Mouse (Mus musculus) midbrain, embryonic 16.5 days (tissue): Measurements from ENCODE around the gene Smarcb1. TPM values are rescaled to one million over a fixed set of nuclear protein-coding genes. Genes with fewer than 3 reads are reported as not detected.

Source experiments
- ATAC-seq: fragments of 200-750 bp; cut with Nextera tagmentation; 2 replicates; pipeline ENCODE4 v1.8.0; 2017; ENCODE audit warnings: moderate TSS enrichment
- H3K27ac ChIP-seq: fragments of 300-500 bp; sonication (generic); 2 replicates; pipeline ENCODE4 v1.5.1; 2014; ENCODE audit warnings: mild to moderate bottlenecking, low read length, mixed read lengths
- H3K27me3 ChIP-seq: fragments of 300-500 bp; sonication (generic); 2 replicates; pipeline ENCODE4 v1.6.1; 2014; ENCODE audit warnings: low read depth, low read length, mixed read lengths; ENCODE audit not compliant: control insufficient read depth, insufficient read depth
- H3K36me3 ChIP-seq: fragments of 300-500 bp; sonication (generic); 2 replicates; pipeline ENCODE4 v1.6.1; 2014; ENCODE audit warnings: mild to moderate bottlenecking, low read length, moderate library complexity, mixed read lengths; ENCODE audit not compliant: control insufficient read depth, insufficient read depth
- H3K4me1 ChIP-seq: fragments of 300-500 bp; sonication (generic); 2 replicates; pipeline ENCODE4 v1.6.1; 2014; ENCODE audit warnings: mild to moderate bottlenecking, low read length, mixed read lengths; ENCODE audit not compliant: control insufficient read depth, insufficient read depth
- H3K4me2 ChIP-seq: fragments of 300-500 bp; sonication (generic); 2 replicates; pipeline ENCODE4 v1.6.1; 2014; ENCODE audit warnings: mild to moderate bottlenecking, low read length, mixed read lengths
- H3K4me3 ChIP-seq: fragments of 300-500 bp; sonication (generic); 2 replicates; pipeline ENCODE4 v1.5.1; 2014; ENCODE audit warnings: low read depth, mild to moderate bottlenecking, low read length, moderate library complexity, mixed read lengths
- H3K9ac ChIP-seq: fragments of 300-500 bp; sonication (generic); 2 replicates; pipeline ENCODE4 v1.6.1; 2014; ENCODE audit warnings: low read depth, low read length, mixed read lengths
- H3K9me3 ChIP-seq: fragments of 300-500 bp; sonication (generic); replicated peaks from 2 replicates; pipeline ENCODE4 v1.6.1; 2014; ENCODE audit warnings: mild to moderate bottlenecking, low read length, mixed read lengths; ENCODE audit not compliant: control insufficient read depth, poor library complexity, severe bottlenecking
- WGBS: fragments of 180-500 bp; shearing (Covaris S2); extraction: QIAGEN DNeasy Blood & Tissue Kit; methylation state at CpG from one replicate; pipeline ENCODE4 v1.1.7; 2014; 5-methylcytosine and 5-hydroxymethylcytosine counted together
- polyA plus RNA-seq: library from polyadenylated mRNA; unstranded; fragments of >200 nt; fragmentation: Nextera tagmentation; extraction: Ambion mirVana; gene quantifications from 2 replicates; pipeline ENCODE4 v1.2.1, GENCODE M21; 2015

The Smarcb1 gene
- polyA plus RNA-seq, 1 experiment from 2014 or later = 262 TPM

GRCm38 (mm10) chr10:75935680-75936541 lies 14.5 kb upstream of the Smarcb1 start, which contains the start of gene Mmp11:
Mmp11 (minus strand) TSS chr10:75936496.
- WGBS = under 1% methylated on average over 47 of the region's 51 CpGs
- peak; percentile 73 for ATAC-seq
- H3K27ac ChIP-seq = peak within 1 kb of the TSS; percentile 62; the same call in 1 of the 2 replicates
- H3K9me3 ChIP-seq = no peaks in the 10 kb centered on the region
- peak within 1 kb of the TSS; percentile 73 for H3K9ac ChIP-seq
- H3K4me2 ChIP-seq = peak within 1 kb of the TSS; percentile 91
- H3K4me3 ChIP-seq = peak within 1 kb of the TSS; percentile 60
- H3K4me1 ChIP-seq = peaks cover 26% of the 10 kb centered on the region
- peaks cover 3% of the 10 kb centered on the region for H3K27me3 ChIP-seq
- no peaks in the 10 kb centered on the region for H3K36me3 ChIP-seq

- no peak overlapping the region; the same call in 1 of the 2 replicates for H3K9ac ChIP-seq
- H3K4me1 ChIP-seq = peaks cover 31% of the 10 kb centered on the region
- H3K27ac ChIP-seq = no peak overlapping the region
- peak overlapping the region; percentile 60 for H3K4me3 ChIP-seq
- peaks cover 6% of the 10 kb centered on the region for H3K27me3 ChIP-seq
- H3K4me2 ChIP-seq = peak overlapping the region; percentile 91
- ATAC-seq = no peak
- no peaks in the 10 kb centered on the region for H3K36me3 ChIP-seq
- no peaks in the 10 kb centered on the region for H3K9me3 ChIP-seq
- WGBS = 75% methylated on average over 1 of the region's 1 CpGs
Measured at GRCm38 (mm10) chr10:75934991-75935390, 13.6 kb upstream of the Smarcb1 start.

GRCm38 (mm10) chr10:75932891-75933290 lies 11.5 kb upstream of the Smarcb1 start, which contains the start of gene Chchd10:
Chchd10 (plus strand) TSS chr10:75933130.
- no peak for ATAC-seq
- Histone ChIP-seq H3K27me3 (peaks cover 6% of the 10 kb centered on the region), H3K27ac (no peak within 1 kb of the TSS), H3K4me2 (peak within 1 kb of the TSS; percentile 85), H3K36me3 (0 out of 2 replicates have a peak, but pooled peaks cover 1% of the 10 kb centered on the region), H3K4me3 (peak within 1 kb of the TSS; percentile 43), H3K9ac (peak within 1 kb of the TSS; percentile 70), H3K9me3 (no peaks in the 10 kb centered on the region), H3K4me1 (peaks cover 31% of the 10 kb centered on the region)
- WGBS = 26% methylated on average over 6 of the region's 6 CpGs

- ATAC-seq = peak; percentile 12; the same call in 1 of the 2 replicates
- H3K9ac ChIP-seq = peak overlapping the region; percentile 70
- peaks cover 5% of the 10 kb centered on the region for H3K27me3 ChIP-seq
- H3K9me3 ChIP-seq = no peaks in the 10 kb centered on the region
- peak overlapping the region; percentile 43 for H3K4me3 ChIP-seq
- WGBS = under 1% methylated on average over 35 of the region's 44 CpGs
- peaks cover 30% of the 10 kb centered on the region for H3K4me1 ChIP-seq
- peak overlapping the region; percentile 85 for H3K4me2 ChIP-seq
- H3K27ac ChIP-seq = no peak overlapping the region
- H3K36me3 ChIP-seq = 0 out of 2 replicates have a peak, but pooled peaks cover 2% of the 10 kb centered on the region
Measured at GRCm38 (mm10) chr10:75932081-75932678, 10.8 kb upstream of the Smarcb1 start.

GRCm38 (mm10) chr10:75931311-75931710 lies 9.9 kb upstream of the Smarcb1 start:
- Histone ChIP-seq H3K9me3 (no peaks in the 10 kb centered on the region), H3K27me3 (peaks cover 3% of the 10 kb centered on the region; the same call in 1 of the 2 replicates), H3K27ac (no peak overlapping the region), H3K36me3 (0 out of 2 replicates have a peak, but pooled peaks cover 2% of the 10 kb centered on the region), H3K9ac (peak overlapping the region; percentile 42; the same call in 1 of the 2 replicates), H3K4me1 (peaks cover 30% of the 10 kb centered on the region), H3K4me3 (peak overlapping the region; percentile 43), H3K4me2 (peak overlapping the region; percentile 85)
- 19% methylated on average over 7 of the region's 7 CpGs for WGBS
- ATAC-seq = no peak

- no peak overlapping the region for H3K9ac ChIP-seq
- no peak for ATAC-seq
- H3K36me3 ChIP-seq = 0 out of 2 replicates have a peak, but pooled peaks cover 2% of the 10 kb centered on the region
- no peaks in the 10 kb centered on the region for H3K9me3 ChIP-seq
- H3K4me1 ChIP-seq = peaks cover 23% of the 10 kb centered on the region
- peaks cover 3% of the 10 kb centered on the region; the same call in 1 of the 2 replicates for H3K27me3 ChIP-seq
- WGBS = 11% methylated on average over 6 of the region's 6 CpGs
- no peak overlapping the region for H3K27ac ChIP-seq
- no peak overlapping the region for H3K4me2 ChIP-seq
- no peak overlapping the region for H3K4me3 ChIP-seq
Measured at GRCm38 (mm10) chr10:75930304-75930703, 8.9 kb upstream of the Smarcb1 start.

GRCm38 (mm10) chr10:75926396-75926795 lies 5.0 kb upstream of the Smarcb1 start:
- 82% methylated on average over 13 of the region's 13 CpGs for whole genome bisulfite sequencing

GRCm38 (mm10) chr10:75924324-75924723 lies 2.9 kb upstream of the Smarcb1 start:
- H3K4me3 ChIP-seq = no peak overlapping the region
- 66% methylated on average over 2 of the region's 2 CpGs for WGBS
- no peaks in the 10 kb centered on the region for H3K27me3 ChIP-seq
- H3K4me1 ChIP-seq = peaks cover 23% of the 10 kb centered on the region
- no peak overlapping the region for H3K4me2 ChIP-seq
- 0 out of 2 replicates have a peak, but pooled peaks cover 2% of the 10 kb centered on the region for H3K36me3 ChIP-seq
- no peak overlapping the region for H3K9ac ChIP-seq
- no peak for ATAC-seq
- H3K27ac ChIP-seq = no peak overlapping the region
- H3K9me3 ChIP-seq = no peaks in the 10 kb centered on the region

More at GRCm38 (mm10) chr10:75926396-75926795, 5.0 kb upstream of the Smarcb1 start:
- H3K9me3 ChIP-seq = no peaks in the 10 kb centered on the region
- peaks cover 16% of the 10 kb centered on the region for H3K4me1 ChIP-seq
- H3K9ac ChIP-seq = 0 out of 2 replicates have a peak overlapping the region, but pooled peaks have one; percentile 20
- peaks cover 3% of the 10 kb centered on the region; the same call in 1 of the 2 replicates for H3K27me3 ChIP-seq
- H3K36me3 ChIP-seq = 0 out of 2 replicates have a peak, but pooled peaks cover 2% of the 10 kb centered on the region
- H3K27ac ChIP-seq = no peak overlapping the region
- no peak overlapping the region for H3K4me2 ChIP-seq
- ATAC-seq = no peak
- no peak overlapping the region for H3K4me3 ChIP-seq
